Mouse (Mus musculus): ENCODE measurements around the gene Ripply2. TPM values are rescaled to one million over a fixed set of nuclear protein-coding genes. Genes with fewer than 3 reads are reported as not detected.

Gene Ripply2
- polyA plus RNA-seq, 1 experiment from 2014 or later: 1.1 TPM

GRCm38 (mm10) chr9:87027423-87028084 lies 12.2 kb downstream of the Ripply2 start:
- Histone ChIP-seq H3K9me3 (replicated peaks) (no peaks in the 10 kb centered on the region), H3K4me2 (no peak overlapping the region), H3K36me3 (peaks cover 3% of the 10 kb centered on the region; the same call in 1 of the 2 replicates), H3K27me3 (no peaks in the 10 kb centered on the region), H3K9ac (no peak overlapping the region), H3K4me1 (replicated peaks) (peaks cover 6% of the 10 kb centered on the region), H3K27ac (no peak overlapping the region), H3K4me3 (no peak overlapping the region)
- 39% methylated on average over 8 of the region's 8 CpGs for WGBS
- no peak for ATAC-seq (replicated peaks; ENCODE audit: insufficient number of reproducible peaks, insufficient read depth, low FRiP score, low read depth)

- Histone ChIP-seq H3K9ac (no peak overlapping the region), H3K27ac (no peak overlapping the region), H3K4me1 (replicated peaks) (no peaks in the 10 kb centered on the region), H3K9me3 (replicated peaks) (no peaks in the 10 kb centered on the region), H3K27me3 (no peaks in the 10 kb centered on the region), H3K4me2 (no peak overlapping the region), H3K36me3 (peaks cover 3% of the 10 kb centered on the region; the same call in 1 of the 2 replicates), H3K4me3 (no peak overlapping the region)
- WGBS: 70% methylated on average over 4 of the region's 4 CpGs
- no peak for ATAC-seq (replicated peaks; ENCODE audit: insufficient number of reproducible peaks, insufficient read depth, low FRiP score, low read depth)
Measured at GRCm38 (mm10) chr9:87032196-87032595, 16.9 kb downstream of the Ripply2 start.

- WGBS: 76% methylated on average over 2 of the region's 2 CpGs
- no peak for ATAC-seq (replicated peaks; ENCODE audit: insufficient number of reproducible peaks, insufficient read depth, low FRiP score, low read depth)
Measured at GRCm38 (mm10) chr9:87034831-87035580, 19.7 kb downstream of the Ripply2 start.

GRCm38 (mm10) chr9:87049425-87049824 lies 34.1 kb downstream of the Ripply2 start:
- WGBS: 69% methylated on average over 4 of the region's 4 CpGs
- Histone ChIP-seq H3K4me3 (no peak overlapping the region), H3K4me1 (replicated peaks) (peaks cover 6% of the 10 kb centered on the region; the same call in 1 of the 2 replicates), H3K27me3 (no peaks in the 10 kb centered on the region), H3K4me2 (no peak overlapping the region), H3K27ac (no peak overlapping the region; the same call in 1 of the 2 replicates), H3K9ac (no peak overlapping the region), H3K9me3 (replicated peaks) (no peaks in the 10 kb centered on the region), H3K36me3 (0 out of 2 replicates have a peak, but pooled peaks cover 2% of the 10 kb centered on the region)
- no peak for ATAC-seq (replicated peaks; ENCODE audit: insufficient number of reproducible peaks, insufficient read depth, low FRiP score, low read depth)

More at GRCm38 (mm10) chr9:87034831-87035580, 19.7 kb downstream of the Ripply2 start:
- no peaks in the 10 kb centered on the region for H3K27me3 ChIP-seq
- no peaks in the 10 kb centered on the region for H3K4me1 ChIP-seq (replicated peaks)
- no peak overlapping the region for H3K27ac ChIP-seq
- H3K4me3 ChIP-seq: no peak overlapping the region
- H3K9ac ChIP-seq: no peak overlapping the region
- H3K4me2 ChIP-seq: no peak overlapping the region
- no peaks in the 10 kb centered on the region; the same call in 1 of the 2 replicates for H3K36me3 ChIP-seq
- no peaks in the 10 kb centered on the region for H3K9me3 ChIP-seq (replicated peaks)

GRCm38 (mm10) chr9:87055547-87056235 lies 40.4 kb downstream of the Ripply2 start:
- Histone ChIP-seq H3K36me3 (peaks cover 34% of the 10 kb centered on the region), H3K4me3 (no peak overlapping the region), H3K27me3 (no peaks in the 10 kb centered on the region), H3K9ac (no peak overlapping the region), H3K27ac (no peak overlapping the region), H3K4me2 (no peak overlapping the region), H3K4me1 (replicated peaks) (no peaks in the 10 kb centered on the region), H3K9me3 (replicated peaks) (no peaks in the 10 kb centered on the region)
- 88% methylated on average over 11 of the region's 11 CpGs for WGBS
- no peak for ATAC-seq (replicated peaks; ENCODE audit: insufficient number of reproducible peaks, insufficient read depth, low FRiP score, low read depth)

GRCm38 (mm10) chr9:87062337-87062736 lies 47.0 kb downstream of the Ripply2 start:
- Histone ChIP-seq H3K27me3 (no peaks in the 10 kb centered on the region), H3K4me3 (no peak overlapping the region), H3K9ac (no peak overlapping the region), H3K4me2 (no peak overlapping the region), H3K9me3 (replicated peaks) (no peaks in the 10 kb centered on the region), H3K4me1 (replicated peaks) (no peaks in the 10 kb centered on the region), H3K27ac (no peak overlapping the region), H3K36me3 (peaks cover 25% of the 10 kb centered on the region)
- 78% methylated on average over 5 of the region's 5 CpGs for WGBS
- ATAC-seq (replicated peaks; ENCODE audit: insufficient number of reproducible peaks, insufficient read depth, low FRiP score, low read depth): no peak

- WGBS: 72% methylated on average over 1 of the region's 1 CpGs
- Histone ChIP-seq H3K27ac (no peak overlapping the region), H3K4me3 (no peak overlapping the region), H3K4me1 (replicated peaks) (no peaks in the 10 kb centered on the region), H3K4me2 (no peak overlapping the region), H3K27me3 (no peaks in the 10 kb centered on the region), H3K9me3 (replicated peaks) (no peaks in the 10 kb centered on the region), H3K9ac (no peak overlapping the region), H3K36me3 (peaks cover 23% of the 10 kb centered on the region)
- ATAC-seq (replicated peaks; ENCODE audit: insufficient number of reproducible peaks, insufficient read depth, low FRiP score, low read depth): no peak
Measured at GRCm38 (mm10) chr9:87068160-87068559, 52.8 kb downstream of the Ripply2 start.

Other genes starting within 250 kb of the Ripply2 start
- 81.6 and 86.1 TPM in 2 replicates for gene Snap91, start 134.9 kb upstream of the Ripply2 start, polyA plus RNA-seq (2015; fragmentation: Nextera tagmentation; extraction: Ambion mirVana)
- gene Cyb5r4, start 6.5 kb downstream of the Ripply2 start, polyA plus RNA-seq (2015; fragmentation: Nextera tagmentation; extraction: Ambion mirVana): 45.0 and 46.6 TPM in 2 replicates
- gene Mrap2, start 128.8 kb downstream of the Ripply2 start, polyA plus RNA-seq (2015; fragmentation: Nextera tagmentation; extraction: Ambion mirVana): 0.09 TPM in 1 of 2 replicates, not detected in the other
- gene Cep162, start 240.0 kb downstream of the Ripply2 start, polyA plus RNA-seq (2015; fragmentation: Nextera tagmentation; extraction: Ambion mirVana): 3.6 and 4.5 TPM in 2 replicates

Measured in heart, embryonic 15.5 days (tissue).